Mouse (Mus musculus): ENCODE measurements at regions not wholly inside any gene's neighbourhood (a gene's known extent, or its start where the extent isn't known, plus 50 kb on each side); places are given as distances from the start of the nearest gene placed in this dataset.

GRCm38 (mm10) chr11:57432299-57432698 lies 86.1 kb downstream of the Fam114a2 start:
- Histone ChIP-seq H3K27ac (replicated peaks) (no peak overlapping the region), H3K9me3 (no peaks in the 10 kb centered on the region), H3K36me3 (no peaks in the 10 kb centered on the region), H3K27me3 (no peaks in the 10 kb centered on the region), H3K4me2 (no peak overlapping the region), H3K9ac (no peak overlapping the region), H3K4me3 (no peak overlapping the region), H3K4me1 (replicated peaks) (no peaks in the 10 kb centered on the region)
- 67% methylated on average over 1 of the region's 1 CpGs for WGBS
- ATAC-seq (ENCODE audit: low FRiP score, low read depth), result no peak

GRCm38 (mm10) chr11:57431886-57432285 lies 86.5 kb downstream of the Fam114a2 start:
- no peak for ATAC-seq (ENCODE audit: low FRiP score, low read depth)

GRCm38 (mm10) chr11:57426046-57426805 lies 92.2 kb downstream of the Fam114a2 start:
- no peak overlapping the region for H3K27ac ChIP-seq (replicated peaks)
- no peaks in the 10 kb centered on the region for H3K36me3 ChIP-seq
- ATAC-seq (ENCODE audit: low FRiP score, low read depth), result no peak
- H3K9me3 ChIP-seq, result no peaks in the 10 kb centered on the region
- H3K4me2 ChIP-seq, result no peak overlapping the region
- WGBS, result 55% methylated on average over 12 of the region's 12 CpGs
- H3K27me3 ChIP-seq, result no peaks in the 10 kb centered on the region
- H3K4me1 ChIP-seq (replicated peaks), result peaks cover 5% of the 10 kb centered on the region
- no peak overlapping the region for H3K4me3 ChIP-seq
- no peak overlapping the region for H3K9ac ChIP-seq

More at GRCm38 (mm10) chr11:57431886-57432285, 86.5 kb downstream of the Fam114a2 start:
- H3K4me3 ChIP-seq, result no peak overlapping the region
- H3K4me1 ChIP-seq (replicated peaks), result no peaks in the 10 kb centered on the region
- no peak overlapping the region for H3K9ac ChIP-seq
- no peaks in the 10 kb centered on the region for H3K36me3 ChIP-seq
- H3K27ac ChIP-seq (replicated peaks), result no peak overlapping the region
- H3K27me3 ChIP-seq, result no peaks in the 10 kb centered on the region
- H3K9me3 ChIP-seq, result no peaks in the 10 kb centered on the region
- no peak overlapping the region for H3K4me2 ChIP-seq

- Histone ChIP-seq H3K9ac (no peak overlapping the region), H3K36me3 (no peaks in the 10 kb centered on the region), H3K4me3 (no peak overlapping the region), H3K27ac (replicated peaks) (no peak overlapping the region), H3K4me2 (no peak overlapping the region), H3K4me1 (replicated peaks) (0 out of 2 replicates have a peak, but pooled peaks cover 5% of the 10 kb centered on the region), H3K27me3 (no peaks in the 10 kb centered on the region), H3K9me3 (no peaks in the 10 kb centered on the region)
- 64% methylated on average over 6 of the region's 6 CpGs for WGBS
- no peak for ATAC-seq (ENCODE audit: low FRiP score, low read depth)
Measured at GRCm38 (mm10) chr11:57419416-57419815, 99.0 kb downstream of the Fam114a2 start.

- H3K4me1 ChIP-seq (replicated peaks), result 0 out of 2 replicates have a peak, but pooled peaks cover 5% of the 10 kb centered on the region
- H3K4me3 ChIP-seq, result no peak overlapping the region
- no peaks in the 10 kb centered on the region for H3K36me3 ChIP-seq
- H3K4me2 ChIP-seq, result no peak overlapping the region
- no peaks in the 10 kb centered on the region for H3K9me3 ChIP-seq
- no peak for ATAC-seq (ENCODE audit: low FRiP score, low read depth)
- no peak overlapping the region for H3K27ac ChIP-seq (replicated peaks)
- H3K27me3 ChIP-seq, result no peaks in the 10 kb centered on the region
- H3K9ac ChIP-seq, result no peak overlapping the region
- WGBS, result 88% methylated on average over 11 of the region's 11 CpGs
Measured at GRCm38 (mm10) chr11:57416011-57416410, 102.4 kb downstream of the Fam114a2 start.

- Histone ChIP-seq H3K4me1 (replicated peaks) (0 out of 2 replicates have a peak, but pooled peaks cover 5% of the 10 kb centered on the region), H3K9ac (no peak overlapping the region), H3K36me3 (no peaks in the 10 kb centered on the region), H3K27ac (replicated peaks) (no peak overlapping the region), H3K4me3 (no peak overlapping the region), H3K27me3 (no peaks in the 10 kb centered on the region), H3K4me2 (no peak overlapping the region), H3K9me3 (no peaks in the 10 kb centered on the region)
- ATAC-seq (ENCODE audit: low FRiP score, low read depth), result no peak
- WGBS, result 73% methylated on average over 5 of the region's 5 CpGs
Measured at GRCm38 (mm10) chr11:57415167-57415566, 103.2 kb downstream of the Fam114a2 start.

- no peak overlapping the region for H3K4me3 ChIP-seq
- 0 out of 2 replicates have a peak, but pooled peaks cover 5% of the 10 kb centered on the region for H3K4me1 ChIP-seq (replicated peaks)
- no peaks in the 10 kb centered on the region for H3K27me3 ChIP-seq
- H3K9ac ChIP-seq, result no peak overlapping the region
- H3K36me3 ChIP-seq, result no peaks in the 10 kb centered on the region
- H3K4me2 ChIP-seq, result no peak overlapping the region
- no peak overlapping the region for H3K27ac ChIP-seq (replicated peaks)
- no peaks in the 10 kb centered on the region for H3K9me3 ChIP-seq
- 50% methylated on average over 7 of the region's 7 CpGs for WGBS
- ATAC-seq (ENCODE audit: low FRiP score, low read depth), result 0 out of 2 replicates have a peak, but pooled peaks have one; percentile 61
Measured at GRCm38 (mm10) chr11:57414697-57415096, 103.7 kb downstream of the Fam114a2 start.

- ATAC-seq (ENCODE audit: low FRiP score, low read depth), result no peak
- H3K9ac ChIP-seq, result no peak overlapping the region
- H3K27me3 ChIP-seq, result no peaks in the 10 kb centered on the region
- no peak overlapping the region for H3K27ac ChIP-seq (replicated peaks)
- no peaks in the 10 kb centered on the region for H3K9me3 ChIP-seq
- no peak overlapping the region for H3K4me2 ChIP-seq
- H3K4me1 ChIP-seq (replicated peaks), result 0 out of 2 replicates have a peak, but pooled peaks cover 5% of the 10 kb centered on the region
- WGBS, result 66% methylated on average over 4 of the region's 4 CpGs
- H3K4me3 ChIP-seq, result no peak overlapping the region
- no peaks in the 10 kb centered on the region for H3K36me3 ChIP-seq
Measured at GRCm38 (mm10) chr11:57413271-57413670, 105.1 kb downstream of the Fam114a2 start.

- Histone ChIP-seq H3K4me3 (no peak overlapping the region), H3K9me3 (no peaks in the 10 kb centered on the region), H3K27ac (replicated peaks) (no peak overlapping the region), H3K9ac (no peak overlapping the region), H3K27me3 (no peaks in the 10 kb centered on the region), H3K36me3 (no peaks in the 10 kb centered on the region), H3K4me2 (no peak overlapping the region), H3K4me1 (replicated peaks) (0 out of 2 replicates have a peak, but pooled peaks cover 5% of the 10 kb centered on the region)
- WGBS, result 73% methylated on average over 4 of the region's 4 CpGs
- ATAC-seq (ENCODE audit: low FRiP score, low read depth), result no peak
Measured at GRCm38 (mm10) chr11:57412766-57413165, 105.7 kb downstream of the Fam114a2 start.

GRCm38 (mm10) chr11:57404172-57404571 lies 114.2 kb downstream of the Fam114a2 start:
- H3K9me3 ChIP-seq, result no peaks in the 10 kb centered on the region
- no peak overlapping the region for H3K4me3 ChIP-seq
- H3K4me1 ChIP-seq (replicated peaks), result no peaks in the 10 kb centered on the region
- H3K27ac ChIP-seq (replicated peaks), result no peak overlapping the region
- no peak overlapping the region for H3K4me2 ChIP-seq
- no peak overlapping the region for H3K9ac ChIP-seq
- no peaks in the 10 kb centered on the region for H3K36me3 ChIP-seq
- no peaks in the 10 kb centered on the region for H3K27me3 ChIP-seq
- 58% methylated on average over 9 of the region's 9 CpGs for WGBS
- ATAC-seq (ENCODE audit: low FRiP score, low read depth), result no peak

GRCm38 (mm10) chr11:57401610-57402009 lies 116.8 kb downstream of the Fam114a2 start:
- Histone ChIP-seq H3K4me2 (no peak overlapping the region), H3K4me1 (replicated peaks) (no peaks in the 10 kb centered on the region), H3K36me3 (no peaks in the 10 kb centered on the region), H3K27me3 (no peaks in the 10 kb centered on the region), H3K9ac (no peak overlapping the region), H3K27ac (replicated peaks) (no peak overlapping the region), H3K9me3 (no peaks in the 10 kb centered on the region), H3K4me3 (no peak overlapping the region)
- 37% methylated on average over 2 of the region's 2 CpGs for WGBS
- no peak for ATAC-seq (ENCODE audit: low FRiP score, low read depth)

- no peak for ATAC-seq (ENCODE audit: low FRiP score, low read depth)
- 73% methylated on average over 1 of the region's 1 CpGs for WGBS
Measured at GRCm38 (mm10) chr11:57399366-57399765, 119.1 kb downstream of the Fam114a2 start.

More at GRCm38 (mm10) chr11:57399366-57399765, 119.1 kb downstream of the Fam114a2 start:
- H3K4me2 ChIP-seq, result no peak overlapping the region
- no peak overlapping the region for H3K4me3 ChIP-seq
- no peaks in the 10 kb centered on the region for H3K36me3 ChIP-seq
- no peaks in the 10 kb centered on the region for H3K27me3 ChIP-seq
- H3K9ac ChIP-seq, result no peak overlapping the region
- H3K27ac ChIP-seq (replicated peaks), result no peak overlapping the region
- H3K4me1 ChIP-seq (replicated peaks), result no peaks in the 10 kb centered on the region
- no peaks in the 10 kb centered on the region for H3K9me3 ChIP-seq

Data from hindbrain, embryonic 15.5 days (tissue).